Mouse (Mus musculus): ENCODE measurements around the gene Dcaf17.

DNA sequence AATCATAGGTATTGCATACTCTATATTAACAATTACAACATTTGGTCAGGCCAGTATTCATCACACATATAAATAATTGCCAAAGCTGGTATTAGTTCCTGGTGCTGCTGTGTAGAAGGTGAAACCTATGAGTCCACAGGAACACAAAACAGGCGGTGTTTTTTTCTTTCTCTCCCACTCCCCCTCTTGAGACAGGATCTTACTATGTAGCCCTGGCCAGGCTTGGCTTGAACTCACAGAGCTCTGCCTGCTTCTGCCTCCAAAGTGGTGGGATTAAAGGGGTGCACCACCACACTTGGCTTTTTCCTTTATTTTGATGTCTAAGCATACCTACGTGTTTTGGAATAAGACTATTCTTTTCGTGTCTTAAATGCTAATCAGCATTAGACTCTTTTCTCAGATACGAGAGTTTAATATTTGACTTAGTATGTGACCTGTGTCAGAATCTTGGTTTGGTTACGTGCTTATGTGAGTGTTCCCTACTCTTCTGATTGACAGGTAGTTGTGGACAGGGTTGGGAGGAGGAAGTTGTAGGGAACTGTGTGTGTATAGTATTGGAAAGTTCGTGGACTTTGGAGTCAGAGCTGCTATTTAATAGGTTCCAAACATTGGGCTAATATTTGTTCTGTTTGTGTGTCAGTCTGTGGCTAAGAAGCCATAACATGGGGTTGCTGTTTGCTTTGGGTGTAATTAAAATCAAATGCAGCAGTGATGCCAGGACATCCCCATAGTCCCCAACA, 28.5 kb downstream of the Dcaf17 start:
- TF ChIP-seq CTCF (IDR thresholded peaks at IDR 0.05; ENCODE audit: extremely low read depth, insufficient read depth, low read length): no peak
- no peak for TF ChIP-seq POLR2A (IDR thresholded peaks at IDR 0.05; ENCODE audit: extremely low read depth, insufficient read depth, low read length)
